Mouse (Mus musculus): ENCODE data around the gene Gucy2c. TPM values are rescaled to one million over a fixed set of nuclear protein-coding genes. Genes with fewer than 3 reads are reported as not detected.

Gucy2c gene
- polyA plus RNA-seq, 1 experiment from 2014 or later = not detected

DNA sequence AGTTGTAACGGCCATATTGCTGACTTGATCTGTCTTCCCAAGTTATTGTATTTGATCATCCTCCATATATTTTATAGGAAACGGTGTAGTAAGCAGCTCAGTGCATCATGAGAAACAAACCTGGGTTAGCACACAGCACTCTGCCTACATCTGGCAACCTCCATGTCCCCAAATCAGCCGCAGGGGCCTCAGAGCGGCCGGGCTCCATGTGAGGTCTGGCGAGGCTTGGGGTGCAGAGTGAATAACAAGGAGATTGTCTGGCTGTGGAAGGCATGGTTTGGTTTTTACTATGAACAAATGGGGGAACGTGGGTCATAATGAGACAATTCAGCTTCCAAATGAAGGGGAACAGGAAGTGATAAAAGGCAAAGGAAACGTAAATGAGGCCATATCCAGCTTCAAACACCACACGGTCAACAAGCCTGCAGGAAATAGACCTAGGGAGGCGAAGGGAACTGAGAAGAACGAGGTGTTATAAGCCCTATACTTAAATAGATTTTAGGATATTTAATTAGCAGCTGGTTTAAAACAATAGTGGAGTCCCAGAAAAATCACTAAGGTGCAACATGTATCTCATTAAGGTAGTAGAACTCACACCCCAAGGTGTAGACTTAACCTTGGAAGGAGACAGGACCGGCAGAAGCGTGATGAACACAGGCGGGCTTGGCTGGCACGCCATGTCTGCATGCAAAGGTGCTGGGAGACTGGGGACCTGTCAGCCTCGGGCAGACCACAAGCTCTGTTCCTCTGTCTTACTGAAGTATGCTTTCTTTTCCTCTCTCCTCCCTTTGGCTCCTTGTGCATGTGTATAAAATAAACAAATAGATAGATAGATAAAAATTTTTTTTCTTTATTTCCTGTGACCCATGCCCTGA, 11.6 kb upstream of the Gucy2c start:
- Histone ChIP-seq H3K9ac (ENCODE audit: low read length) (peak overlapping the region; percentile 72), H3K27ac (replicated peaks in 1 of 2; ENCODE audit: control insufficient read depth in 1 of 2, insufficient read depth in 1 of 2, low read depth in 2 of 2, low read length in 2 of 2) (no peak overlapping the region), H3K4me2 (ENCODE audit: low read length) (peak overlapping the region; percentile 93), H3K4me1 (ENCODE audit: control insufficient read depth in 2 of 2, insufficient read depth in 2 of 2, low read length in 2 of 2) (peaks cover 2% of the 10 kb centered on the region in 2 experiments; a peak in 1 of 4 replicates), H3K27me3 (ENCODE audit: control insufficient read depth, insufficient read depth, low read length) (no peaks in the 10 kb centered on the region), H3K4me3 (ENCODE audit: control insufficient read depth in 1 of 2, insufficient read depth in 1 of 2, low read depth in 1 of 2, low read length in 2 of 2) (peak overlapping the region; percentile 51 to 59), H3K9me3 (ENCODE audit: control insufficient read depth, low read length) (no peaks in the 10 kb centered on the region), H3K36me3 (ENCODE audit: control insufficient read depth, insufficient read depth, low read length) (no peaks in the 10 kb centered on the region)
- ATAC-seq (ENCODE audit: insufficient number of reproducible peaks, insufficient read depth, low FRiP score, low read depth) = no peak
- 27% methylated on average over 16 of the region's 16 CpGs for WGBS

DNA sequence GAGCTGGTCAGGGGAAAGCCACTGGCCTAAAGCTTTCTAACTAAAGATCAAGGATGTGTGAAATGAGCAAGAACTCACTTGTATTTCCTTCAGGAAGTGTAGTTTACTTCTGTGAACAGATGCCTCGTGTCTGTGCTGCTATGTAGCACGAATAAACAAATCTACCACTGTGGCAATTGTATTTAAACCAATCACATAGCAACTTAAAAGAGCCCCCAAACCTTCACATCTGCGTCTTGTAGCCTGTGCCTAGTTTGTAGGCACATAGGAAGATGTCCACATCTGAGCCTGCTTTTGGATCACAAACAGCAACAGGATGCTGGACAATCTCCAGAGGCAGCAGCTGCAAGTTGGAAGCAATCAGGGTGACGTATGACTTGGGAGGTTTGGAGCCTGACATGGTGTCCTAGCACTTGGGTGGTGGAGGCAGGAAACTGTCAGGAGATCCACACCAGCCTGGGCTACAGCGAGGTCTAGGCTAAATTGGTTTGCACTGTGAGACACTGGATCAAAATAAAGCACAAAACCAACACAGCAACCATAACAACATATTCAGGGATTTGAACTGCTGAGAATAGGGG, 7.9 kb upstream of the Gucy2c start:
- Histone ChIP-seq H3K4me1 (ENCODE audit: control insufficient read depth in 2 of 2, insufficient read depth in 2 of 2, low read length in 2 of 2) (peaks cover 2% of the 10 kb centered on the region in 2 experiments; a peak in 1 of 4 replicates), H3K36me3 (ENCODE audit: control insufficient read depth, insufficient read depth, low read length) (no peaks in the 10 kb centered on the region), H3K4me2 (ENCODE audit: low read length) (no peak overlapping the region), H3K27me3 (ENCODE audit: control insufficient read depth, insufficient read depth, low read length) (no peaks in the 10 kb centered on the region), H3K4me3 (ENCODE audit: control insufficient read depth in 1 of 2, insufficient read depth in 1 of 2, low read depth in 1 of 2, low read length in 2 of 2) (no peak overlapping the region), H3K9me3 (ENCODE audit: control insufficient read depth, low read length) (no peaks in the 10 kb centered on the region), H3K9ac (ENCODE audit: low read length) (no peak overlapping the region), H3K27ac (replicated peaks in 1 of 2; ENCODE audit: control insufficient read depth in 1 of 2, insufficient read depth in 1 of 2, low read depth in 2 of 2, low read length in 2 of 2) (0 out of 4 replicates have a peak overlapping the region, but pooled peaks of 1 of the 2 experiments have one; percentile 6)
- ATAC-seq (ENCODE audit: insufficient number of reproducible peaks, insufficient read depth, low FRiP score, low read depth) = no peak
- 54% methylated on average over 5 of the region's 5 CpGs for WGBS

- no peak overlapping the region for H3K9ac ChIP-seq (ENCODE audit: low read length)
- no peaks in the 10 kb centered on the region for H3K36me3 ChIP-seq (ENCODE audit: control insufficient read depth, insufficient read depth, low read length)
- H3K4me2 ChIP-seq (ENCODE audit: low read length) = no peak overlapping the region
- no peak overlapping the region for H3K27ac ChIP-seq (replicated peaks in 1 of 2; ENCODE audit: control insufficient read depth in 1 of 2, insufficient read depth in 1 of 2, low read depth in 2 of 2, low read length in 2 of 2)
- H3K4me3 ChIP-seq (ENCODE audit: control insufficient read depth in 1 of 2, insufficient read depth in 1 of 2, low read depth in 1 of 2, low read length in 2 of 2) = no peak overlapping the region
- ATAC-seq (ENCODE audit: insufficient number of reproducible peaks, insufficient read depth, low FRiP score, low read depth) = no peak
- 84% methylated on average over 9 of the region's 9 CpGs for WGBS
- no peaks in the 10 kb centered on the region for H3K4me1 ChIP-seq (ENCODE audit: control insufficient read depth in 2 of 2, insufficient read depth in 2 of 2, low read length in 2 of 2)
- no peaks in the 10 kb centered on the region for H3K9me3 ChIP-seq (ENCODE audit: control insufficient read depth, low read length)
- no peaks in the 10 kb centered on the region for H3K27me3 ChIP-seq (ENCODE audit: control insufficient read depth, insufficient read depth, low read length)
Observed at GRCm38 (mm10) chr6:136782761-136783160, 1.2 kb upstream of the Gucy2c start.

DNA sequence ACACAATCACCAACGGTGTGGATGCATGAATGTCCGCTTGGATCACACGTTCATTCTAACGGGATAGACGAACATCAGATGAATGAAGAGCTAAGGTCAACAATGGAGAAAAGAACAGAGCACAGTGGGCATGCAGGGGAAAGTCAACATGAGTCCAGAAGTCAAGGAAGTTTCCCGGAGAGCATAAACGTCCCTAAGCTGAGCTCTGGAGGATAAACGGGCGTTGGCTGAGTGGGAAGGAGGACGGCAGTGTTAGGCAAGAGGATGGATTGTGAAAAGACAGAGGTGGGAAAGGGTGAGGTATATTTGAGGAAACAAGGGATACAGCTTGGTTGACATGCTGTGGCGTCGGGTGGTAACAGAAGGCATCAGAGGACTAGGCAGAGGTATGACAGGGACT, 581 bp upstream of the Gucy2c start:
- no peaks in the 10 kb centered on the region for H3K9me3 ChIP-seq (ENCODE audit: control insufficient read depth, low read length)
- H3K4me1 ChIP-seq (ENCODE audit: control insufficient read depth in 2 of 2, insufficient read depth in 2 of 2, low read length in 2 of 2) = no peaks in the 10 kb centered on the region
- H3K4me3 ChIP-seq (ENCODE audit: control insufficient read depth in 1 of 2, insufficient read depth in 1 of 2, low read depth in 1 of 2, low read length in 2 of 2) = no peak overlapping the region
- H3K27ac ChIP-seq (replicated peaks in 1 of 2; ENCODE audit: control insufficient read depth in 1 of 2, insufficient read depth in 1 of 2, low read depth in 2 of 2, low read length in 2 of 2) = no peak overlapping the region
- H3K27me3 ChIP-seq (ENCODE audit: control insufficient read depth, insufficient read depth, low read length) = no peaks in the 10 kb centered on the region
- 86% methylated on average over 12 of the region's 12 CpGs for WGBS
- ATAC-seq (ENCODE audit: insufficient number of reproducible peaks, insufficient read depth, low FRiP score, low read depth) = no peak
- no peaks in the 10 kb centered on the region for H3K36me3 ChIP-seq (ENCODE audit: control insufficient read depth, insufficient read depth, low read length)
- H3K4me2 ChIP-seq (ENCODE audit: low read length) = no peak overlapping the region
- H3K9ac ChIP-seq (ENCODE audit: low read length) = no peak overlapping the region

GRCm38 (mm10) chr6:136776392-136776791, 5.2 kb downstream of the Gucy2c start:
- Histone ChIP-seq H3K27me3 (ENCODE audit: control insufficient read depth, insufficient read depth, low read length) (no peaks in the 10 kb centered on the region), H3K9ac (ENCODE audit: low read length) (no peak overlapping the region), H3K4me3 (ENCODE audit: control insufficient read depth in 1 of 2, insufficient read depth in 1 of 2, low read depth in 1 of 2, low read length in 2 of 2) (no peak overlapping the region), H3K9me3 (ENCODE audit: control insufficient read depth, low read length) (no peaks in the 10 kb centered on the region), H3K4me2 (ENCODE audit: low read length) (no peak overlapping the region), H3K27ac (replicated peaks in 1 of 2; ENCODE audit: control insufficient read depth in 1 of 2, insufficient read depth in 1 of 2, low read depth in 2 of 2, low read length in 2 of 2) (no peak overlapping the region), H3K36me3 (ENCODE audit: control insufficient read depth, insufficient read depth, low read length) (no peaks in the 10 kb centered on the region), H3K4me1 (ENCODE audit: control insufficient read depth in 2 of 2, insufficient read depth in 2 of 2, low read length in 2 of 2) (no peaks in the 10 kb centered on the region)
- ATAC-seq (ENCODE audit: insufficient number of reproducible peaks, insufficient read depth, low FRiP score, low read depth) = no peak
- WGBS = 76% methylated on average over 1 of the region's 1 CpGs

GRCm38 (mm10) chr6:136769859-136770258, 11.7 kb downstream of the Gucy2c start:
- H3K9ac ChIP-seq (ENCODE audit: low read length) = no peak overlapping the region
- H3K27me3 ChIP-seq (ENCODE audit: control insufficient read depth, insufficient read depth, low read length) = no peaks in the 10 kb centered on the region
- no peaks in the 10 kb centered on the region for H3K36me3 ChIP-seq (ENCODE audit: control insufficient read depth, insufficient read depth, low read length)
- H3K27ac ChIP-seq (replicated peaks in 1 of 2; ENCODE audit: control insufficient read depth in 1 of 2, insufficient read depth in 1 of 2, low read depth in 2 of 2, low read length in 2 of 2) = no peak overlapping the region
- no peak overlapping the region for H3K4me2 ChIP-seq (ENCODE audit: low read length)
- no peaks in the 10 kb centered on the region for H3K9me3 ChIP-seq (ENCODE audit: control insufficient read depth, low read length)
- no peak overlapping the region for H3K4me3 ChIP-seq (ENCODE audit: control insufficient read depth in 1 of 2, insufficient read depth in 1 of 2, low read depth in 1 of 2, low read length in 2 of 2)
- ATAC-seq (ENCODE audit: insufficient number of reproducible peaks, insufficient read depth, low FRiP score, low read depth) = no peak
- H3K4me1 ChIP-seq (ENCODE audit: control insufficient read depth in 2 of 2, insufficient read depth in 2 of 2, low read length in 2 of 2) = no peaks in the 10 kb centered on the region; a peak in 1 of 4 replicates
- WGBS = 76% methylated on average over 7 of the region's 7 CpGs

DNA sequence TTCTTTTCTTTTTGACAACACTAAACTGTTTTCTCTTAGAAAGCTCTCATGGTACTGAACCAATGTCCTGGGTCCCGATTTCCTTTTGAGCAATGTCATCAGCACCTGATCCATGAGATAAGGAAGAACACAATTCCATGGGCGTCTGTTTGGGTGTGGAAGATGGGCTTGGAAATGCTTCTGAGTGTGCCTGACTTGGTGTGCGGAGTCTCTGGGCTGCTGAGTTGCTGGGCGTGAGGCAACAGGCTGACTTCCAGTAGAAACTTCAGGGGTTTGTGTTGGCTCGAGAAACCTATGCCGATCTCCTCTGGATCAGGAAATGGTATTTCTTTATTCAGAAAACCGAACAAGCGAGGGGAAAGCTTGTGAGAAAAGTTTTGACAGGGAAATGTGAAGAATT, 12.4 kb downstream of the Gucy2c start:
- H3K4me2 ChIP-seq (ENCODE audit: low read length) = no peak overlapping the region
- no peak overlapping the region for H3K27ac ChIP-seq (replicated peaks in 1 of 2; ENCODE audit: control insufficient read depth in 1 of 2, insufficient read depth in 1 of 2, low read depth in 2 of 2, low read length in 2 of 2)
- H3K36me3 ChIP-seq (ENCODE audit: control insufficient read depth, insufficient read depth, low read length) = no peaks in the 10 kb centered on the region
- ATAC-seq (ENCODE audit: insufficient number of reproducible peaks, insufficient read depth, low FRiP score, low read depth) = no peak
- no peaks in the 10 kb centered on the region for H3K9me3 ChIP-seq (ENCODE audit: control insufficient read depth, low read length)
- peaks cover 2 to 5% of the 10 kb centered on the region in 2 experiments; a peak in 3 of 4 replicates for H3K4me1 ChIP-seq (ENCODE audit: control insufficient read depth in 2 of 2, insufficient read depth in 2 of 2, low read length in 2 of 2)
- WGBS = 69% methylated on average over 8 of the region's 8 CpGs
- H3K9ac ChIP-seq (ENCODE audit: low read length) = no peak overlapping the region
- H3K27me3 ChIP-seq (ENCODE audit: control insufficient read depth, insufficient read depth, low read length) = no peaks in the 10 kb centered on the region
- no peak overlapping the region for H3K4me3 ChIP-seq (ENCODE audit: control insufficient read depth in 1 of 2, insufficient read depth in 1 of 2, low read depth in 1 of 2, low read length in 2 of 2)

All from heart, embryonic 14.5 days (tissue).